Mouse (Mus musculus): Measurements from ENCODE around the gene Ubqln2.

DNA sequence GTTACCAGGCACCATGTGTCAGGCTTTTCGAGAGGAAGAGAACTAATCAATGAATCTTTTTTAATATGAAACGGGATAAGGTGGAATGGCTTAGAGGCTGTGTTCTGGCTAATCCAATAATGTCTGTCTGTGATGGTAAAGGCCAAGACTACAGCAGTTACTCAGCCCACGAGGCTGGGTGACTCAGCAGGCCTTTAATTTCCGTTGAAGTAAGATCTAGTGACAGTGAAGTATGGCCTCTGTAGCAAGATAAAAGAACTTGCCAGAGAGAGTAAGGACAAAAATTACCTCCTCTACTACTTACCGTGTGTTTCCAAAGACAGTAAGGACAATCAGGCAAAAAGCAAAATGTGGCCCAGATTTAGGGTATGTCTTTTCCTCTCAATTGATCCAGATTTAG, 46.1 kb upstream of the Ubqln2 start:
- TF ChIP-seq CTCF (conservative IDR thresholded peaks at IDR 0.05 in 1 of 2, IDR thresholded peaks at IDR 0.05 in 1 of 2; ENCODE audit: low read depth in 2 of 2, low read length in 2 of 2) (no peak), MAX (IDR thresholded peaks at IDR 0.05; ENCODE audit: low read length) (no peak), ZC3H11A (IDR thresholded peaks at IDR 0.05; ENCODE audit: low read depth, low read length) (no peak), NELFE (IDR thresholded peaks at IDR 0.05; ENCODE audit: low read depth, low read length) (no peak), USF2 (conservative IDR thresholded peaks at IDR 0.05; ENCODE audit: low read depth, low read length) (no peak)
